Mouse (Mus musculus) heart, postnatal 0 days (tissue): Measurements from ENCODE around the gene Pea15a. TPM values are rescaled to one million over a fixed set of nuclear protein-coding genes. Genes with fewer than 3 reads are reported as not detected.

Experiments
- ATAC-seq: fragments of 200-750 bp; cut with Nextera tagmentation; 2 replicates; pipeline ENCODE4 v1.8.0; 2017; ENCODE audit warnings: low read depth, moderate number of reproducible peaks, moderate library complexity; ENCODE audit not compliant: insufficient read depth
- DNase-seq: peaks from one replicate; pipeline ENCODE4 v3.0.0-alpha.2; 2016; ENCODE audit warnings: low spot score
- H3K27ac ChIP-seq: fragments of 300-500 bp; sonication (generic); 2 replicates; pipeline ENCODE4 v1.5.1; 2014; ENCODE audit warnings: low read depth, mild to moderate bottlenecking
- H3K27me3 ChIP-seq: fragments of 300-500 bp; sonication (generic); 2 replicates; pipeline ENCODE4 v1.6.1; 2014; ENCODE audit warnings: low read length, mixed read lengths; ENCODE audit not compliant: control insufficient read depth, insufficient read depth
- H3K36me3 ChIP-seq: fragments of 300-500 bp; sonication (generic); replicated peaks from 2 replicates; pipeline ENCODE4 v1.6.1; 2014; ENCODE audit warnings: low read length, mixed read lengths; ENCODE audit not compliant: control insufficient read depth, insufficient read depth
- H3K4me1 ChIP-seq: fragments of 300-500 bp; sonication (generic); 2 replicates; pipeline ENCODE4 v1.6.1; 2014; ENCODE audit warnings: antibody characterized with exemption; ENCODE audit not compliant: control insufficient read depth, insufficient read depth
- H3K4me2 ChIP-seq: fragments of 300-500 bp; sonication (generic); 2 replicates; pipeline ENCODE4 v1.6.1; 2014; ENCODE audit warnings: low read depth, mild to moderate bottlenecking, low read length, moderate library complexity
- H3K4me3 ChIP-seq: fragments of 300-500 bp; sonication (generic); 2 replicates; pipeline ENCODE4 v1.5.1; 2014; ENCODE audit warnings: low read depth, low read length
- H3K9ac ChIP-seq: fragments of 300-500 bp; sonication (generic); replicated peaks from 2 replicates; pipeline ENCODE4 v1.6.1; 2014; ENCODE audit warnings: low read depth, low read length, mixed read lengths
- H3K9me3 ChIP-seq: fragments of 300-500 bp; sonication (generic); replicated peaks from 2 replicates; pipeline ENCODE4 v1.6.1; 2016; ENCODE audit warnings: low read length; ENCODE audit not compliant: control insufficient read depth
- CTCF ChIP-seq: IDR thresholded peaks from 2 replicates; pipeline ENCODE4 v1.5.1; 2016; ENCODE audit warnings: antibody characterized with exemption, control low read depth, low read depth
- EP300 ChIP-seq: IDR thresholded peaks from 2 replicates; pipeline ENCODE4 v1.6.1; 2016; ENCODE audit warnings: antibody characterized with exemption, low read depth
- WGBS: fragments of 180-500 bp; shearing (Covaris S2); extraction: QIAGEN DNeasy Blood & Tissue Kit; methylation state at CpG from one replicate; pipeline ENCODE4 v1.1.7; 2014; 5-methylcytosine and 5-hydroxymethylcytosine counted together
- polyA plus RNA-seq: library from polyadenylated mRNA; unstranded; fragments of >200 nt; fragmentation: Nextera tagmentation; extraction: Ambion mirVana; gene quantifications from 2 replicates; pipeline ENCODE4 v1.2.1, GENCODE M21; 2015
- total RNA-seq: library from RNA; depleted of rRNA; stranded (reverse); fragments of >200 nt; gene quantifications from 2 replicates; pipeline ENCODE4 v1.2.3, GENCODE M21; 2014; ENCODE audit warnings: low replicate concordance

Pea15a gene
- total and polyA plus RNA-seq, 2 experiments from 2014 or later: 99.3 to 105 TPM

DNA sequence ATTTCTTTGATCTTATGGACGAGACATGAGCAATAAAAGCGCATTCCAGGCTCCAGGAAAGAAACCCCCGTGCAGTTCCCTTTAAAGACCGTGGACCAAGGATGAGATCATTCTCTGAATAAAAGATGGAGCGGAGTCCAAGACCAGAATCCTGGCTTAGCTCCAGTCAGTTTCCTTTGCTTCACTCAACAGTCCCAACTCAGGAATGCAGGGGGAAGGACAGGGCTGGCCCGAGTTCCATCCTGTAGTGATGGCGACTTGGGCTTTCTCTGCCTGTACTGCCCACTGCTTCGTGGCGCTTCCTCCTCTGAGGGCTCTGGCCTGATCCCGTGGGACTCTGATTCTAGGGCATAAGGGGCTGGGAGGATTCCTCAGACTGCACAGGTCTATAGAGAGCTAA lies 13.8 kb upstream of the Pea15a start:
- Histone ChIP-seq H3K9ac (no peak overlapping the region; the same call in 1 of the 2 replicates), H3K36me3 (no peaks in the 10 kb centered on the region), H3K9me3 (no peaks in the 10 kb centered on the region), H3K27ac (peak overlapping the region; percentile 85), H3K4me1 (peaks cover 50% of the 10 kb centered on the region), H3K4me3 (no peak overlapping the region), H3K4me2 (peak overlapping the region; percentile 19; the same call in 1 of the 2 replicates), H3K27me3 (no peaks in the 10 kb centered on the region)
- WGBS: 9% methylated on average over 10 of the region's 10 CpGs
- peak; percentile 82 for ATAC-seq
- peak; percentile 92 for DNase-seq
- no peak for TF ChIP-seq CTCF
- peak; percentile 53; the same call in 1 of the 2 replicates for TF ChIP-seq EP300

- Histone ChIP-seq H3K27me3 (no peaks in the 10 kb centered on the region), H3K4me1 (peaks cover 56% of the 10 kb centered on the region), H3K4me2 (peak within 1 kb of the TSS; percentile 19), H3K9me3 (no peaks in the 10 kb centered on the region), H3K27ac (peak within 1 kb of the TSS; percentile 85), H3K36me3 (no peaks in the 10 kb centered on the region), H3K4me3 (no peak within 1 kb of the TSS), H3K9ac (peak within 1 kb of the TSS; percentile 24)
- DNase-seq (no peak), ATAC-seq (0 out of 2 replicates have a peak, but pooled peaks have one; percentile 5)
- WGBS: 50% methylated on average over 19 of the region's 19 CpGs
- TF ChIP-seq CTCF: no peak
- no peak for TF ChIP-seq EP300
These were observed 13.1 kb upstream of the Pea15a start, which contains the start of gene Casq1 for GRCm38 (mm10) chr1:172219451-172220406. TSS of gene Casq1 (minus strand) at chr1:172219868.

- peak overlapping the region; percentile 85 for H3K27ac ChIP-seq
- peak overlapping the region; percentile 1; the same call in 1 of the 2 replicates for H3K4me2 ChIP-seq
- ATAC-seq (no peak), DNase-seq (no peak)
- TF ChIP-seq EP300 (no peak), CTCF (no peak)
- H3K36me3 ChIP-seq: no peaks in the 10 kb centered on the region
- no peaks in the 10 kb centered on the region for H3K27me3 ChIP-seq
- peaks cover 65% of the 10 kb centered on the region for H3K4me1 ChIP-seq
- no peak overlapping the region for H3K9ac ChIP-seq
- H3K9me3 ChIP-seq: no peaks in the 10 kb centered on the region
- WGBS: 40% methylated on average over 15 of the region's 15 CpGs
- H3K4me3 ChIP-seq: no peak overlapping the region
These were observed 11.7 kb upstream of the Pea15a start for GRCm38 (mm10) chr1:172218164-172218910.

- TF ChIP-seq CTCF (peak; percentile 99), EP300 (peak; percentile 92)
- Histone ChIP-seq H3K9me3 (no peaks in the 10 kb centered on the region), H3K36me3 (no peaks in the 10 kb centered on the region), H3K27ac (peak overlapping the region; percentile 82), H3K4me2 (peak overlapping the region; percentile 51), H3K9ac (peak overlapping the region; percentile 33; the same call in 1 of the 2 replicates), H3K4me1 (peaks cover 67% of the 10 kb centered on the region), H3K4me3 (no peak overlapping the region), H3K27me3 (no peaks in the 10 kb centered on the region)
- ATAC-seq: peak; percentile 66
- WGBS: 0% methylated on average over 5 of the region's 5 CpGs
- DNase-seq: peak; percentile 96
These were observed 10.5 kb upstream of the Pea15a start for GRCm38 (mm10) chr1:172217148-172217547.

GRCm38 (mm10) chr1:172214748-172215147 lies 8.1 kb upstream of the Pea15a start:
- WGBS: 13% methylated on average over 3 of the region's 3 CpGs
- Histone ChIP-seq H3K4me3 (no peak overlapping the region), H3K9me3 (no peaks in the 10 kb centered on the region), H3K4me1 (peaks cover 45% of the 10 kb centered on the region), H3K27me3 (no peaks in the 10 kb centered on the region), H3K27ac (peak overlapping the region; percentile 52), H3K4me2 (no peak overlapping the region), H3K9ac (no peak overlapping the region), H3K36me3 (no peaks in the 10 kb centered on the region)
- DNase-seq (peak; percentile 88), ATAC-seq (peak; percentile 55)
- TF ChIP-seq CTCF (no peak), EP300 (no peak)
